Mouse (Mus musculus) layer of hippocampus, postnatal 14 days (tissue): ENCODE results near the gene Mfsd6. TPM values are rescaled to one million over a fixed set of nuclear protein-coding genes. Genes with fewer than 3 reads are reported as not detected.
A peak's percentile ranks its signal among the peaks of the same experiment; 100 is the strongest.

Source experiments
- DNase-seq, 2 experiments: peaks; one replicate each; pipeline ENCODE4 v3.0.0; 2021 to 2022; ENCODE audit warnings: low spot score in 2 of 2, mixed read lengths in 1 of 2
- total RNA-seq, 2 experiments: library from RNA; stranded (reverse); gene quantifications; 2 replicates each; pipeline ENCODE4 v1.2.3; 2021

Mfsd6 gene
- total RNA-seq, 2 experiments from 2014 or later, result 67.6 to 70.9 TPM

- DNase-seq, result peak; percentile 85 to 90
Measured at GRCm38 (mm10) chr1:52648153-52649027, 78.9 kb downstream of the Mfsd6 start.

GRCm38 (mm10) chr1:52640736-52641135, 86.5 kb downstream of the Mfsd6 start:
- no peak for DNase-seq

DNA sequence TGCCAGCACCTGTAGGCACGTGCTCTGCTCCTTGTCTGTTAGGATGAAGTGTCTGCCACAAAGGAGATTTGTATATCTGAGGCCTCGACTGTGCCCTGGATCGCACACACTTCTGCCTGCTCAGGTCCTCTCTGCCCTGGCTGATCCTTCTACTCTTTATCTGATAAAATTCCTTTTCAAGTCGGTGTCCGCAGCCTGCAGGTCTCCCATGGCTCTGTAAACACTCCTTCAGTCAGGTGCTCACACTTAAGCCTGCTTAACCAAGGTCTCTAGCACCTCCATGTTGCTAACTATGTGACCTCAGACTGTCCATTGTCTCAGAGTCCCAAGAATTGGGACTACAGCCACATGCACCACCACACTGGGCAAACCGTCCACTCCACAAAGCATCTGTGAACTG, 87.0 kb downstream of the Mfsd6 start:
- DNase-seq, result no peak

DNA sequence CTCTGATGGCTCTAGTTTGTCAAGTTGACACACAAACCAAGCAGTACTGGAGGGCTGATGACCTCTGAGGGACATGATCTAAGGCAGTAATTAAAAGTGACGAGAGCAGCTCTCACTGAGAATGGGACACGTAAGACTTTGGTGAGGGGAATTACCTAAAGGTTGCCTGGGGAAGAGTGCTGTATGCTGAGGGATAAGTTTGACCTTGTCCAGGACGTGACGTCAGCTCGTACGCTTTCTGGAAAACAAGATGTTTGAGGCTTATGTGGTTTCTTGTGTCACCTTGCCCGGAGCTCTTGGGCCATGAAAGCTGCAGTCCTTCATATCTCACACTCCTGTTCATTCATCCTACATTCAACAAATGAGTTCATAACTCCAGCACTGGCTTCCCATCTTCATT, 88.2 kb downstream of the Mfsd6 start:
- DNase-seq, result no peak

GRCm38 (mm10) chr1:52638101-52638500, 89.2 kb downstream of the Mfsd6 start:
- no peak for DNase-seq

GRCm38 (mm10) chr1:52635932-52636331, 91.3 kb downstream of the Mfsd6 start:
- DNase-seq, result no peak

- no peak for DNase-seq
Measured at GRCm38 (mm10) chr1:52634251-52634650, 93.0 kb downstream of the Mfsd6 start.

DNA sequence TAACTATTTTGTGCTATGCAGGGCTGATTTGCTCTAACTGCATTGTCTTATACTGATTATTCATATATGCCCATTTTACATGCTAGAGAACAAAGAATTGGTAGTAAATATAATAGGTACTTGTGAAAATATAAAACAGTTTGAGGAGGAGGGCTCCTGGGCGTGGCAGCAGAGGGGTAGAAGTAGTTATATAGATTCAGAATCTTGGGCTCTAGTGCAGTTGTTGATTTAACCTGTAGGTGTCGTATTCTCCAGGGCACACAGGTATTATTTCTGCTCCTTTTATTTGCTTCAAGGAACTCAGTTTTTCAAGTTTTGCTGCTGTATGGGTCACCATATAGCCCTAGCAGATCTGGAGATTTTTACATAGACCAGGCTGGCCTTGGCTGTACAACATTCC, 95.7 kb downstream of the Mfsd6 start:
- no peak for DNase-seq

DNA sequence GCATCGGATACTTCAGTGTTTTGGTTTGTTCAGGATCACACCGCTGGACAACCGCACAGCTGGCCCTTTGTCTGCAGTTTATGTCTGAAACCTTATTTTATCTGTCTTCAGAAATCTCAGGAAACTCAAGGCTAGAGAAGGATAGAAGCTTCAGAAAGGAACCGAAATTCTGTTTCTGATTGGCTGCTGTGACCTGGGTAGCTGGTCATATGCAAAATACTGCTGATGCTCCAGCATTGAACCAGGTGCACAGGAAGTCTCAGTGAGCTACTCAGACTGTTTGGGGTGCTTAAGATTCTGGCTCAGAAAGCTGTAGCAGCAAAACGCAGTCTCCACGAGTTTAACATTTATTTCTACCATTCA, 96.3 kb downstream of the Mfsd6 start:
- no peak for DNase-seq

- DNase-seq, result peak; percentile 92 to 93
Measured at GRCm38 (mm10) chr1:52630248-52630936, 96.9 kb downstream of the Mfsd6 start, which contains the start of gene Nemp2. Gene Nemp2, plus strand, starts transcription at chr1:52630703.

GRCm38 (mm10) chr1:52620442-52620841, 106.8 kb downstream of the Mfsd6 start:
- no peak for DNase-seq

- DNase-seq, result no peak
Measured at GRCm38 (mm10) chr1:52618217-52618616, 109.0 kb downstream of the Mfsd6 start.

DNA sequence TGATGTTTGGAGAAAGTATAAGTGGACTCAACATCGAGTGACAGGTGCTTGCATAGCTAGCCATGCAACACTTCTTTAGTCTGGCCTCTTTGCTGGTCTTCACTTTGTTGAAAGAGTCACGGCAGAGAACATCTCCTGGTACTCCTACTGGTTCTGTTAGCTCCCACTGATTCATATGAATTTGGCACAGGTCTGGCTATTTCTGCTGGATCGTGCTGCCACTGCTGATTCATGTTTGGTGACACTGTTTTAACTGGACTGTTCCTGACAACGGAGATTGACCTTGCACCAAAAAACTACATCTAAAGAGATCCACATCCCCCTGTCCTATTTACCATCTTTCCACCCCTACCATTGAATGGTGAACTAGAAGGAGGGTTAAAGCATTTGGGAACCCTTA, 118.8 kb downstream of the Mfsd6 start:
- no peak for DNase-seq

DNA sequence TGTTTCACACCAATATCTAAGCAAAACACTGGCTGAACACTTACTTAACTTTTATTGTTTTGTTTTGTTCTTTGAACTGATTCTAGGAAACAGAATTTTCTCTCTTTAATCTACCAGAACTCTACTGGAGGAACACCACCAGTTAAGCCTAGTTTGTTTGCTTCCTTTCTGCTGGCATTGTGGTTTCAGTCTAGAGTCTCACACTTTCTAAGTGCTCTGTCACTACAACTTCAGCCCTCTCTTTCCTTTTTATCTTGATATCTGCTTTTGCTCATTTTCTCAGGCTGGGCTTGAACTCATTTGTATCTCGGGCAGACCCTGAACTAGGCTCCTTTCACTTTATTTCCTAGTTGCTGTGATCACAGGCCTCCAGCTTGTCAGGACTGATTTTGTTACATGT, 119.6 kb downstream of the Mfsd6 start:
- DNase-seq, result no peak

Other genes with a start within 250 kb of the Mfsd6 start
- 10 to 100 TPM; 26.0 to 27.3 TPM for gene Nab1, start 226.8 kb downstream of the Mfsd6 start, total RNA-seq
- 1 to 10 TPM; 3.2 to 4.4 TPM for gene Nemp2, start 96.8 kb downstream of the Mfsd6 start, total RNA-seq
- gene Inpp1, start 90.2 kb upstream of the Mfsd6 start, total RNA-seq, result 10 to 100 TPM; 42.7 to 49.8 TPM
- gene Hibch, start 117.5 kb upstream of the Mfsd6 start, total RNA-seq, result 10 to 100 TPM; 14.1 to 16.5 TPM